Mouse (Mus musculus) C2C12 (cell line): ENCODE data around the gene Il23a.

Source experiments
- CTCF ChIP-seq: IDR thresholded peaks from one replicate; pipeline ENCODE4 v1.5.1; 2011; ENCODE audit not compliant: control insufficient read depth, insufficient read depth, insufficient read length
- MAX ChIP-seq: IDR thresholded peaks from one replicate; pipeline ENCODE4 v1.6.1; 2011; ENCODE audit warnings: mild to moderate bottlenecking, control low read depth
- MYOD1 ChIP-seq: IDR thresholded peaks from one replicate; pipeline ENCODE4 v1.6.1; 2011; ENCODE audit warnings: low read depth; ENCODE audit not compliant: control insufficient read depth, insufficient read length
- MYOG ChIP-seq: IDR thresholded peaks from one replicate; pipeline ENCODE4 v1.6.1; 2011; ENCODE audit not compliant: control insufficient read depth, insufficient read length; ENCODE audit errors: extremely low read depth
- USF1 ChIP-seq: IDR thresholded peaks from one replicate; pipeline ENCODE4 v1.6.1; 2011; ENCODE audit warnings: low read depth, mild to moderate bottlenecking, control low read depth, moderate library complexity

DNA sequence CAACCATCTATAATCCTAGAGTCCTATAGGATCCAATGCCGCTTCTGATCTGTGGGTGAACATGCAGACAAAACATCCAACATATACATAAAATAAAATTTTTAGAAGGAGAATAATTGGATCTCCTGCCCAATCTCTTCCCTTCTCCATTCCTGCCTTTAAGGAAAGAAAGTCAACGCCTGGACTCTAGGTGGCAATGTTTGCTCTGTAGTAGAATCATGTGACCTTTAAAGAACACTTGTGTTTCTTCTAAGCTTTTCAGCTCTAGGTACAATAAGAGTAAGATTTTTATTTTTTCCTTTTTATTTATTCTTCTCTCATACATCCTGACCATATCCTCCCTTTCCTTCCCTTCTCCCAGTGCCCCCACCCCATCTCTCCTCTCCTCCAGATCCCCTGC, 26.7 kb downstream of the Il23a start:
- TF ChIP-seq MYOG (no peak), CTCF (no peak), MAX (no peak), USF1 (peak; percentile 23), MYOD1 (no peak)
